Mouse (Mus musculus) G1E (cell line): ENCODE results near the gene Lbx2.

Source experiments
- CTCF ChIP-seq: IDR thresholded peaks from 2 replicates; pipeline ENCODE4 v1.5.1; 2012; ENCODE audit warnings: low read depth, low read length, inconsistent platforms, mixed read lengths
- GATA1 ChIP-seq: IDR thresholded peaks from 2 replicates; pipeline ENCODE4 v1.6.1; 2012; ENCODE audit warnings: borderline replicate concordance, low read length, inconsistent platforms, mixed read lengths
- GATA2 ChIP-seq: IDR thresholded peaks from 2 replicates; pipeline ENCODE4 v1.6.1; 2012; ENCODE audit warnings: low read depth, low read length, inconsistent platforms, borderline replicate concordance
- TAL1 ChIP-seq: conservative IDR thresholded peaks from 2 replicates; pipeline ENCODE4 v1.6.1; 2012; ENCODE audit warnings: low read depth, low read length, inconsistent platforms, mixed read lengths

DNA sequence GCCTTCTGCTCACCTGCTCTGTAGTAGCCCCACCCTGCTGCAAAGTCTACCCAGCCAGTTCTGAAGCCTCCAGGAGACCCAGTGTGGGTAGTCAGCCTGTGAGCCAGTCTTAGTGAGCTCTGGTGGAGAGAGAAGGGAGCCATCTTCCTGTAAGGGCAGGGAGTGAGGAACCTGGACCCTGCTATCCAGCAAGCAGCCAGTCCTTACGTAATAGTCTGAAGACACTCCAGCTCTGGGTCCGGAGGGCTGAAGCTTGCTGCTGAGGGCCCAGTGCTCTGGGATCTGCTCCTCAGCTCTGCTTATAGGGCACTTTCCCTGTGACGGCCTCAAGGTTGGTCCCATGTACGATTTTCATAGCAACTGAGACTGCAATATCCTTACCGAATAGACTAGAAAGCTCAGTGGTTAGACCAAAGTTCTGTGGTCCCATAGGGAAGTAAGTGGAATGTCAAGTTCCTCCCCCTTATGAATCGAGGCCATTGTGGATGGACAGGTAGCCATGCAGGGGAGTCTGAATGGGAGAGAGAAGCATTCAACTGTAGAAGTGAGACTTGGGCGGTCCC, 48.9 kb downstream of the Lbx2 start, which contains the start of gene Rtkn:
- TF ChIP-seq CTCF (no peak), GATA1 (no peak), GATA2 (no peak), TAL1 (no peak)
